ENCODE assay signal across 8 mouse cellular contexts in genomic region chrX:137038502-137038901, GRCm38 (mm10). TPM values are rescaled to one million over a fixed set of nuclear protein-coding genes. Genes with fewer than 3 reads are reported as not detected.
DNase-seq lines count a peak whose midpoint lies in the region; ATAC-seq and TF ChIP-seq lines count a peak whose summit lies in the region.

No protein-coding gene starts in this region.

- no peak for TF ChIP-seq POLR2A in ES-Bruce4 (IDR thresholded peaks at IDR 0.05; ENCODE audit: insufficient read depth, low read length)

- no peaks in the 10 kb centered on the region for H3K4me1 ChIP-seq in heart, embryonic 12.5 days (replicated peaks)
- no peaks in the 10 kb centered on the region for H3K4me1 ChIP-seq in ES-Bruce4 (ENCODE audit: control insufficient read depth, insufficient read depth, low read length)
- no peaks in the 10 kb centered on the region for H3K4me1 ChIP-seq in heart, postnatal 0 days (ENCODE audit: control insufficient read depth, insufficient read depth)
- 0 out of 2 replicates have a peak, but pooled peaks cover 7% of the 10 kb centered on the region for H3K4me1 ChIP-seq in midbrain, embryonic 10.5 days

- DNase-seq in heart, postnatal 36 days, result no peak
- DNase-seq in heart, postnatal 0 days (ENCODE audit: low spot score), result no peak
- no peak for DNase-seq in midbrain, embryonic 10.5 days (ENCODE audit: low spot score)
- no peak for DNase-seq in gastrocnemius, postnatal 10 days
- no peak for DNase-seq in urinary bladder, postnatal 10 days (ENCODE audit: low spot score)
- DNase-seq in embryo, embryonic 11 days, result no peak

- peak overlapping the region; percentile 53 for H3K4me2 ChIP-seq in heart, embryonic 12.5 days
- peak overlapping the region; percentile 68 for H3K4me2 ChIP-seq in heart, postnatal 0 days (ENCODE audit: low read depth, low read length)

- intact Hi-C loops in heart, postnatal 36 days (cut with DNase I), result no loop called here

- H3K27ac ChIP-seq in heart, embryonic 12.5 days (ENCODE audit: poor library complexity, severe bottlenecking), result peak overlapping the region; percentile 83; the same call in 1 of the 2 replicates
- H3K27ac ChIP-seq in ES-Bruce4 (ENCODE audit: insufficient read depth, low read length), result peak overlapping the region; percentile 59
- H3K27ac ChIP-seq in heart, postnatal 0 days (ENCODE audit: low read depth), result peak overlapping the region; percentile 92
- peak overlapping the region; percentile 93 for H3K27ac ChIP-seq in midbrain, embryonic 10.5 days (replicated peaks)

- no peaks in the 10 kb centered on the region for H3K27me3 ChIP-seq in heart, embryonic 12.5 days (replicated peaks)
- no peaks in the 10 kb centered on the region for H3K27me3 ChIP-seq in ES-Bruce4 (ENCODE audit: control insufficient read depth, insufficient read depth, low read length, poor library complexity, severe bottlenecking)
- H3K27me3 ChIP-seq in heart, postnatal 0 days (ENCODE audit: control insufficient read depth, insufficient read depth, low read length), result no peaks in the 10 kb centered on the region
- no peaks in the 10 kb centered on the region for H3K27me3 ChIP-seq in midbrain, embryonic 10.5 days (ENCODE audit: low read depth, poor library complexity, severe bottlenecking)

- no peak for TF ChIP-seq EP300 in ES-Bruce4 (IDR thresholded peaks at IDR 0.05; ENCODE audit: insufficient read depth, low read depth, low read length)
- no peak for TF ChIP-seq EP300 in heart, postnatal 0 days (IDR thresholded peaks at IDR 0.05; ENCODE audit: low read depth)

- no peak overlapping the region for H3K9ac ChIP-seq in heart, embryonic 12.5 days
- peak overlapping the region; percentile 58 for H3K9ac ChIP-seq in ES-Bruce4 (ENCODE audit: low read depth, poor library complexity, severe bottlenecking)
- H3K9ac ChIP-seq in heart, postnatal 0 days (replicated peaks; ENCODE audit: low read depth, low read length), result peak overlapping the region; percentile 62; the same call in 1 of the 2 replicates

- WGBS in heart, embryonic 12.5 days, result 35% methylated on average over 7 of the region's 7 CpGs
- WGBS in heart, postnatal 0 days, result 46% methylated on average over 7 of the region's 7 CpGs
- WGBS in midbrain, embryonic 10.5 days, result 33% methylated on average over 7 of the region's 7 CpGs

- peak overlapping the region; percentile 59 for H3K4me3 ChIP-seq in heart, embryonic 12.5 days
- peak overlapping the region; percentile 29; the same call in 1 of the 2 replicates for H3K4me3 ChIP-seq in ES-Bruce4 (ENCODE audit: low read depth, low read length)
- peak overlapping the region; percentile 68 for H3K4me3 ChIP-seq in heart, postnatal 0 days (ENCODE audit: low read depth, low read length)
- peak overlapping the region; percentile 61 for H3K4me3 ChIP-seq in midbrain, embryonic 10.5 days

- TF ChIP-seq CTCF in ES-Bruce4 (IDR thresholded peaks at IDR 0.05; ENCODE audit: low read depth, low read length), result no peak
- no peak for TF ChIP-seq CTCF in heart, postnatal 0 days (IDR thresholded peaks at IDR 0.05; ENCODE audit: low read depth)

- H3K36me3 ChIP-seq in heart, embryonic 12.5 days, result no peaks in the 10 kb centered on the region
- no peaks in the 10 kb centered on the region for H3K36me3 ChIP-seq in ES-Bruce4 (ENCODE audit: control insufficient read depth, insufficient read depth, low read length, poor library complexity, severe bottlenecking)
- H3K36me3 ChIP-seq in heart, postnatal 0 days (replicated peaks; ENCODE audit: control insufficient read depth, insufficient read depth, low read length), result no peaks in the 10 kb centered on the region
- H3K36me3 ChIP-seq in midbrain, embryonic 10.5 days, result no peaks in the 10 kb centered on the region

- H3K9me3 ChIP-seq in heart, embryonic 12.5 days (replicated peaks), result no peaks in the 10 kb centered on the region
- no peaks in the 10 kb centered on the region for H3K9me3 ChIP-seq in ES-Bruce4 (replicated peaks; ENCODE audit: control insufficient read depth, insufficient read depth, low read length, poor library complexity, severe bottlenecking)
- no peaks in the 10 kb centered on the region for H3K9me3 ChIP-seq in heart, postnatal 0 days (replicated peaks; ENCODE audit: control insufficient read depth, low read length)
- no peaks in the 10 kb centered on the region for H3K9me3 ChIP-seq in midbrain, embryonic 10.5 days (replicated peaks)

- ATAC-seq in heart, embryonic 12.5 days (ENCODE audit: insufficient number of reproducible peaks, low FRiP score), result no peak
- ATAC-seq in heart, postnatal 0 days (ENCODE audit: insufficient read depth, low read depth), result peak; percentile 15; the same call in 1 of the 2 replicates

RNA-seq across cellular contexts. Expression of gene Slc25a53, which starts 0.4 kb away (rescaled TPM):
- polyA plus RNA-seq in heart, embryonic 12.5 days (2016; fragmentation: Nextera tagmentation; extraction: Ambion mirVana), result 5.1 and 5.4 TPM in 2 replicates
- 1 to 10 TPM; 3.1 to 3.5 TPM for total RNA-seq in heart, postnatal 36 days (2021)
- polyA plus RNA-seq in ES-Bruce4 (2011; ENCODE audit: insufficient read depth, insufficient read length, low read depth, missing spikeins), result 11.6 and 14.0 TPM in 2 replicates
- 2.3 and 4.5 TPM in 2 replicates for total RNA-seq in heart, postnatal 0 days (2014; rRNA removed; ENCODE audit: low replicate concordance)
- polyA plus RNA-seq in heart, postnatal 0 days (2015; fragmentation: Nextera tagmentation; extraction: Ambion mirVana), result 3.4 and 3.6 TPM in 2 replicates
- 11.4 and 13.8 TPM in 2 replicates for polyA plus RNA-seq in midbrain, embryonic 10.5 days (2016; fragmentation: Nextera tagmentation; extraction: Ambion mirVana)
- total RNA-seq in gastrocnemius, postnatal 10 days (2021), result 1 to 10 TPM; 4.1 to 6.4 TPM

RNA-seq across cellular contexts. Expression of gene Fam199x, which starts 10.9 kb away (rescaled TPM):
- polyA plus RNA-seq in heart, embryonic 12.5 days (2016; fragmentation: Nextera tagmentation; extraction: Ambion mirVana), result 7.8 and 8.4 TPM in 2 replicates
- 1 to 10 TPM; 3.9 to 4.3 TPM for total RNA-seq in heart, postnatal 36 days (2021)
- 12.2 and 12.9 TPM in 2 replicates for polyA plus RNA-seq in ES-Bruce4 (2011; ENCODE audit: insufficient read depth, insufficient read length, low read depth, missing spikeins)
- 3.3 and 5.9 TPM in 2 replicates for total RNA-seq in heart, postnatal 0 days (2014; rRNA removed; ENCODE audit: low replicate concordance)
- polyA plus RNA-seq in heart, postnatal 0 days (2015; fragmentation: Nextera tagmentation; extraction: Ambion mirVana), result 2.2 and 2.4 TPM in 2 replicates
- polyA plus RNA-seq in midbrain, embryonic 10.5 days (2016; fragmentation: Nextera tagmentation; extraction: Ambion mirVana), result 12.3 and 13.2 TPM in 2 replicates
- 1 to 10 TPM; 4.4 to 4.8 TPM for total RNA-seq in gastrocnemius, postnatal 10 days (2021)

RNA-seq across cellular contexts. Expression of gene Zcchc18, which starts 45.5 kb away (rescaled TPM):
- 2.7 and 4.1 TPM in 2 replicates for polyA plus RNA-seq in heart, embryonic 12.5 days (2016; fragmentation: Nextera tagmentation; extraction: Ambion mirVana)
- total RNA-seq in heart, postnatal 36 days (2021), result not detected
- polyA plus RNA-seq in ES-Bruce4 (2011; ENCODE audit: insufficient read depth, insufficient read length, low read depth, missing spikeins), result 2.2 and 2.4 TPM in 2 replicates
- 0.85 TPM in 1 of 2 replicates, not detected in the other for total RNA-seq in heart, postnatal 0 days (2014; rRNA removed; ENCODE audit: low replicate concordance)
- 0.40 and 0.41 TPM in 2 replicates for polyA plus RNA-seq in heart, postnatal 0 days (2015; fragmentation: Nextera tagmentation; extraction: Ambion mirVana)
- polyA plus RNA-seq in midbrain, embryonic 10.5 days (2016; fragmentation: Nextera tagmentation; extraction: Ambion mirVana), result 50.8 and 71.3 TPM in 2 replicates
- under 1 TPM; 0.49 to 0.68 TPM for total RNA-seq in gastrocnemius, postnatal 10 days (2021)

Comparison
In these comparisons a context has a peak if more than half of its experiments do, and no peak if none do; other contexts are left out.
1. RNA of gene Zcchc18, which starts 45.5 kb away (polyA plus RNA-seq): 50.8 to 71.3 TPM in midbrain, embryonic 10.5 days; 2.7 to 4.1 TPM in heart, embryonic 12.5 days, 2.2 to 2.4 TPM in ES-Bruce4 and 0.40 to 0.41 TPM in heart, postnatal 0 days; every median in the first group is over 10 times any median in the second.
2. Peak in every context shown above with its lines, with median percentiles within 50 percentile points of each other: H3K27ac ChIP-seq and H3K4me3 ChIP-seq.